Mouse (Mus musculus) small intestine, adult 2 months (tissue): ENCODE results near the gene Spaca3.

Source experiments
- CTCF ChIP-seq: fragments of 200-500 bp; IDR thresholded peaks from 2 replicates; pipeline ENCODE4 v1.5.1; 2012; ENCODE audit warnings: low read depth, mild to moderate bottlenecking, control low read depth, inconsistent platforms, low read length, moderate library complexity, mixed read lengths; ENCODE audit not compliant: insufficient replicate concordance, insufficient read length; ENCODE audit errors: extremely low read depth
- POLR2A ChIP-seq: fragments of 200-500 bp; IDR thresholded peaks from 2 replicates; pipeline ENCODE4 v1.6.1; 2012; ENCODE audit warnings: low read depth, mild to moderate bottlenecking, control low read depth, inconsistent platforms, low read length, moderate library complexity

DNA sequence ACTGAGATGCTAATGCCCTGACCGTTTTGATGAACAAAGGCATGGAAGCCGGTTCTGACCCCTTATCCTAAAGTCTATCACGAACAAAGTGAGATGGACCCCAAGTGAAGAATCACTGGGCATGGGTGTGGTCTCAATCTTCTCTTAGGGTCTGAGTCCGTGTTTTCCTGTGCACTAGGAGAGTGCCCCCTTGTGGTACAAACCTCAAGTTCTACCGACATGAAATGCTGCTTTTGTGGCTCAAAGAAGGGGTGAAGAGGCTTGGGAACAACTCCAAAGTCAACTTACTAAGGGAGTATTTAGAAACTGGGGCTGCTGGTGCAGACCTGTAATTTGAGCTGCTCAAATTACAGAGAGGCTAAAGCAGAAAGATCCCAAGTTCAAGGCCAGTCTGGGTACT is 6.3 kb upstream of the Spaca3 start:
- TF ChIP-seq POLR2A (no peak), CTCF (0 out of 2 replicates have a peak, but pooled peaks have one; percentile 20)
